Comparison of ENCODE assay signal across 13 mouse cellular contexts in the genomic region with DNA sequence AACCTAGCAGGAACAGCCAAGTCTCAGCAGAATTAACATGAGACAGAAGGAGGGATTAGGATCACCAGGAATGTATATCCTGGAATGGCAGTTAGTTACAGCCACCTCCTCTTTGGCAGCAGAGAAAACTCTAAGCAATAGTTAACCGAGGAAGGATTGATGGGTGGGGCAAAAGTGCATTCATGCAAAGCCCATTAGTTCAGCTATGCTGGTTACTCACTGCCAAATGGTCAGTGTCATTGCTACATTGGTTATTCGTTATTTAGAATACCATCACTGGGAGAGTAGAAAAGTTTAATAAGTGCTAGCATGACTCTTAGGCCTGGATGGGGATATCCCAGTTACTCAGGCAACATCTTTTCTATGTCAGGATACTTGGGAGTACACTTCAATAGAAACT.
"Had no signal": no experiment of that assay in that cellular context is flagged by ENCODE, and none has a peak within 500 bp of the region (broad histone marks: within the 10 kb centered on the region; RNA-seq: fewer than 3 reads in every experiment).

No protein-coding gene starts in this region.

- H3K4me2 ChIP-seq: limb, embryonic 12.5 days; midbrain, embryonic 13.5 days; neural tube, embryonic 12.5 days had no signal

- H3K36me3 ChIP-seq: limb, embryonic 12.5 days; midbrain, embryonic 13.5 days; neural tube, embryonic 12.5 days had no signal

- H3K4me1 ChIP-seq: limb, embryonic 12.5 days; midbrain, embryonic 13.5 days; neural tube, embryonic 12.5 days had no signal

- H3K27ac ChIP-seq: left cerebral cortex, adult 2 months; limb, embryonic 12.5 days; liver, embryonic 14.5 days; midbrain, embryonic 13.5 days; neural tube, embryonic 12.5 days had no signal

- H3K27me3 ChIP-seq: limb, embryonic 12.5 days; midbrain, embryonic 13.5 days; neural tube, embryonic 12.5 days had no signal

- ATAC-seq: intestine, embryonic 16.5 days; midbrain, embryonic 13.5 days had no signal

- DNase-seq: liver; lung, adult 18-20 months; right cerebral cortex, postnatal 4 days; spleen, adult 18-20 months; thymus, adult 18-20 months; thymus, postnatal 25 days had no signal

- H3K9me3 ChIP-seq: limb, embryonic 12.5 days; midbrain, embryonic 13.5 days; neural tube, embryonic 12.5 days had no signal

- H3K4me3 ChIP-seq: left cerebral cortex, adult 2 months; limb, embryonic 12.5 days; midbrain, embryonic 13.5 days; myocyte; neural tube, embryonic 12.5 days had no signal

- H3K9ac ChIP-seq: limb, embryonic 12.5 days; liver, embryonic 14.5 days; midbrain, embryonic 13.5 days; neural tube, embryonic 12.5 days had no signal
